Mouse (Mus musculus): ENCODE measurements around the gene Gm10198. TPM values are rescaled to one million over a fixed set of nuclear protein-coding genes. Genes with fewer than 3 reads are reported as not detected.

Gene Gm10198
- polyA plus RNA-seq (2014; fragmentation: Nextera tagmentation; extraction: Ambion mirVana) = not detected in 2 replicates

GRCm38 (mm10) chr13:111592485-111592884, at the start of gene Gm10198:
TSS of gene Gm10198 (plus strand) at chr13:111592785.
- no peaks in the 10 kb centered on the region for H3K4me1 ChIP-seq (ENCODE audit: control insufficient read depth, insufficient read depth, low read length)
- no peak within 1 kb of the TSS for H3K27ac ChIP-seq (ENCODE audit: low read depth, low read length)
- ATAC-seq (ENCODE audit: low FRiP score) = no peak
- no peak within 1 kb of the TSS for H3K4me3 ChIP-seq (ENCODE audit: low read depth, low read length)
- DNase-seq (ENCODE audit: low spot score, missing footprints) = no peak
- H3K36me3 ChIP-seq (ENCODE audit: control insufficient read depth, insufficient read depth, low read length) = no peaks in the 10 kb centered on the region
- H3K9ac ChIP-seq (ENCODE audit: low read length) = no peak within 1 kb of the TSS
- no peaks in the 10 kb centered on the region for H3K9me3 ChIP-seq (ENCODE audit: control insufficient read depth, low read length)
- no peak within 1 kb of the TSS for H3K4me2 ChIP-seq
- no peaks in the 10 kb centered on the region for H3K27me3 ChIP-seq (ENCODE audit: control insufficient read depth, insufficient read depth, low read length)

- Histone ChIP-seq H3K4me3 (ENCODE audit: low read depth, low read length) (no peak overlapping the region), H3K4me2 (no peak overlapping the region), H3K27me3 (ENCODE audit: control insufficient read depth, insufficient read depth, low read length) (no peaks in the 10 kb centered on the region), H3K27ac (ENCODE audit: low read depth, low read length) (no peak overlapping the region), H3K9ac (ENCODE audit: low read length) (no peak overlapping the region), H3K9me3 (ENCODE audit: control insufficient read depth, low read length) (no peaks in the 10 kb centered on the region), H3K4me1 (ENCODE audit: control insufficient read depth, insufficient read depth, low read length) (no peaks in the 10 kb centered on the region), H3K36me3 (ENCODE audit: control insufficient read depth, insufficient read depth, low read length) (no peaks in the 10 kb centered on the region)
- DNase-seq (ENCODE audit: low spot score, missing footprints) = no peak
- WGBS = 87% methylated on average over 5 of the region's 5 CpGs
- ATAC-seq (ENCODE audit: low FRiP score) = no peak
Measured at GRCm38 (mm10) chr13:111545286-111545685, 47.3 kb upstream of the Gm10198 start.

GRCm38 (mm10) chr13:111552769-111553168, 39.8 kb upstream of the Gm10198 start:
- no peak overlapping the region for H3K9ac ChIP-seq (ENCODE audit: low read length)
- ATAC-seq (ENCODE audit: low FRiP score) (no peak), DNase-seq (ENCODE audit: low spot score, missing footprints) (no peak)
- 93% methylated on average over 7 of the region's 7 CpGs for WGBS
- H3K4me1 ChIP-seq (ENCODE audit: control insufficient read depth, insufficient read depth, low read length) = no peaks in the 10 kb centered on the region
- H3K4me2 ChIP-seq = no peak overlapping the region
- H3K27me3 ChIP-seq (ENCODE audit: control insufficient read depth, insufficient read depth, low read length) = no peaks in the 10 kb centered on the region
- no peaks in the 10 kb centered on the region for H3K36me3 ChIP-seq (ENCODE audit: control insufficient read depth, insufficient read depth, low read length)
- no peak overlapping the region for H3K4me3 ChIP-seq (ENCODE audit: low read depth, low read length)
- no peak overlapping the region for H3K27ac ChIP-seq (ENCODE audit: low read depth, low read length)
- H3K9me3 ChIP-seq (ENCODE audit: control insufficient read depth, low read length) = no peaks in the 10 kb centered on the region

- Histone ChIP-seq H3K9me3 (ENCODE audit: control insufficient read depth, low read length) (no peaks in the 10 kb centered on the region), H3K27me3 (ENCODE audit: control insufficient read depth, insufficient read depth, low read length) (no peaks in the 10 kb centered on the region), H3K4me1 (ENCODE audit: control insufficient read depth, insufficient read depth, low read length) (no peaks in the 10 kb centered on the region), H3K4me3 (ENCODE audit: low read depth, low read length) (no peak overlapping the region), H3K9ac (ENCODE audit: low read length) (no peak overlapping the region), H3K27ac (ENCODE audit: low read depth, low read length) (no peak overlapping the region), H3K36me3 (ENCODE audit: control insufficient read depth, insufficient read depth, low read length) (no peaks in the 10 kb centered on the region), H3K4me2 (no peak overlapping the region)
- DNase-seq (ENCODE audit: low spot score, missing footprints) = no peak
- WGBS = 92% methylated on average over 7 of the region's 7 CpGs
- no peak for ATAC-seq (ENCODE audit: low FRiP score)
Measured at GRCm38 (mm10) chr13:111553182-111553581, 39.4 kb upstream of the Gm10198 start.

GRCm38 (mm10) chr13:111553941-111554340, 38.6 kb upstream of the Gm10198 start:
- 86% methylated on average over 8 of the region's 8 CpGs for WGBS
- Histone ChIP-seq H3K36me3 (ENCODE audit: control insufficient read depth, insufficient read depth, low read length) (no peaks in the 10 kb centered on the region), H3K9me3 (ENCODE audit: control insufficient read depth, low read length) (no peaks in the 10 kb centered on the region), H3K27me3 (ENCODE audit: control insufficient read depth, insufficient read depth, low read length) (no peaks in the 10 kb centered on the region), H3K4me2 (no peak overlapping the region), H3K4me3 (ENCODE audit: low read depth, low read length) (no peak overlapping the region), H3K4me1 (ENCODE audit: control insufficient read depth, insufficient read depth, low read length) (no peaks in the 10 kb centered on the region), H3K9ac (ENCODE audit: low read length) (no peak overlapping the region), H3K27ac (ENCODE audit: low read depth, low read length) (no peak overlapping the region)
- no peak for DNase-seq (ENCODE audit: low spot score, missing footprints)
- no peak for ATAC-seq (ENCODE audit: low FRiP score)

GRCm38 (mm10) chr13:111555333-111555732, 37.3 kb upstream of the Gm10198 start:
- Histone ChIP-seq H3K27me3 (ENCODE audit: control insufficient read depth, insufficient read depth, low read length) (no peaks in the 10 kb centered on the region), H3K27ac (ENCODE audit: low read depth, low read length) (no peak overlapping the region), H3K9me3 (ENCODE audit: control insufficient read depth, low read length) (no peaks in the 10 kb centered on the region), H3K4me2 (no peak overlapping the region), H3K4me1 (ENCODE audit: control insufficient read depth, insufficient read depth, low read length) (no peaks in the 10 kb centered on the region), H3K9ac (ENCODE audit: low read length) (no peak overlapping the region), H3K36me3 (ENCODE audit: control insufficient read depth, insufficient read depth, low read length) (no peaks in the 10 kb centered on the region), H3K4me3 (ENCODE audit: low read depth, low read length) (no peak overlapping the region)
- WGBS = 46% methylated on average over 8 of the region's 8 CpGs
- ATAC-seq (ENCODE audit: low FRiP score) (no peak), DNase-seq (ENCODE audit: low spot score, missing footprints) (no peak)

GRCm38 (mm10) chr13:111556375-111556774, 36.2 kb upstream of the Gm10198 start:
- WGBS = 86% methylated on average over 4 of the region's 4 CpGs
- no peak for DNase-seq (ENCODE audit: low spot score, missing footprints)

GRCm38 (mm10) chr13:111560152-111560551, 32.4 kb upstream of the Gm10198 start:
- 92% methylated on average over 3 of the region's 3 CpGs for WGBS
- Histone ChIP-seq H3K4me2 (no peak overlapping the region), H3K4me3 (ENCODE audit: low read depth, low read length) (no peak overlapping the region), H3K9ac (ENCODE audit: low read length) (no peak overlapping the region), H3K27me3 (ENCODE audit: control insufficient read depth, insufficient read depth, low read length) (no peaks in the 10 kb centered on the region), H3K27ac (ENCODE audit: low read depth, low read length) (no peak overlapping the region), H3K4me1 (ENCODE audit: control insufficient read depth, insufficient read depth, low read length) (no peaks in the 10 kb centered on the region), H3K9me3 (ENCODE audit: control insufficient read depth, low read length) (no peaks in the 10 kb centered on the region), H3K36me3 (ENCODE audit: control insufficient read depth, insufficient read depth, low read length) (no peaks in the 10 kb centered on the region)
- no peak for DNase-seq (ENCODE audit: low spot score, missing footprints)
- ATAC-seq (ENCODE audit: low FRiP score) = no peak

More at GRCm38 (mm10) chr13:111556375-111556774, 36.2 kb upstream of the Gm10198 start:
- no peaks in the 10 kb centered on the region for H3K36me3 ChIP-seq (ENCODE audit: control insufficient read depth, insufficient read depth, low read length)
- ATAC-seq (ENCODE audit: low FRiP score) = no peak
- no peaks in the 10 kb centered on the region for H3K9me3 ChIP-seq (ENCODE audit: control insufficient read depth, low read length)
- H3K4me2 ChIP-seq = no peak overlapping the region
- H3K27ac ChIP-seq (ENCODE audit: low read depth, low read length) = no peak overlapping the region
- no peaks in the 10 kb centered on the region for H3K27me3 ChIP-seq (ENCODE audit: control insufficient read depth, insufficient read depth, low read length)
- H3K4me1 ChIP-seq (ENCODE audit: control insufficient read depth, insufficient read depth, low read length) = no peaks in the 10 kb centered on the region
- no peak overlapping the region for H3K9ac ChIP-seq (ENCODE audit: low read length)
- no peak overlapping the region for H3K4me3 ChIP-seq (ENCODE audit: low read depth, low read length)

- H3K9ac ChIP-seq (ENCODE audit: low read length) = no peak overlapping the region
- WGBS = 79% methylated on average over 5 of the region's 5 CpGs
- DNase-seq (ENCODE audit: low spot score, missing footprints) (no peak), ATAC-seq (ENCODE audit: low FRiP score) (no peak)
- no peaks in the 10 kb centered on the region for H3K9me3 ChIP-seq (ENCODE audit: control insufficient read depth, low read length)
- no peak overlapping the region for H3K4me2 ChIP-seq
- no peaks in the 10 kb centered on the region for H3K36me3 ChIP-seq (ENCODE audit: control insufficient read depth, insufficient read depth, low read length)
- H3K27ac ChIP-seq (ENCODE audit: low read depth, low read length) = no peak overlapping the region
- H3K4me3 ChIP-seq (ENCODE audit: low read depth, low read length) = no peak overlapping the region
- H3K4me1 ChIP-seq (ENCODE audit: control insufficient read depth, insufficient read depth, low read length) = no peaks in the 10 kb centered on the region
- H3K27me3 ChIP-seq (ENCODE audit: control insufficient read depth, insufficient read depth, low read length) = no peaks in the 10 kb centered on the region
Measured at GRCm38 (mm10) chr13:111562595-111562994, 30.0 kb upstream of the Gm10198 start.

- Histone ChIP-seq H3K4me3 (ENCODE audit: low read depth, low read length) (no peak overlapping the region), H3K27ac (ENCODE audit: low read depth, low read length) (no peak overlapping the region)
Measured at GRCm38 (mm10) chr13:111574196-111574595, 18.4 kb upstream of the Gm10198 start.

More at GRCm38 (mm10) chr13:111574196-111574595, 18.4 kb upstream of the Gm10198 start:
- Histone ChIP-seq H3K4me1 (ENCODE audit: control insufficient read depth, insufficient read depth, low read length) (no peaks in the 10 kb centered on the region), H3K9me3 (ENCODE audit: control insufficient read depth, low read length) (no peaks in the 10 kb centered on the region), H3K9ac (ENCODE audit: low read length) (no peak overlapping the region), H3K36me3 (ENCODE audit: control insufficient read depth, insufficient read depth, low read length) (no peaks in the 10 kb centered on the region), H3K4me2 (no peak overlapping the region), H3K27me3 (ENCODE audit: control insufficient read depth, insufficient read depth, low read length) (no peaks in the 10 kb centered on the region)
- ATAC-seq (ENCODE audit: low FRiP score) (no peak), DNase-seq (ENCODE audit: low spot score, missing footprints) (no peak)
- 49% methylated on average over 4 of the region's 4 CpGs for WGBS
